Mouse (Mus musculus): ENCODE results near the gene Golm1.

Golm1 gene

GRCm38 (mm10) chr13:59639368-59640177 is 36.0 kb downstream of the Golm1 start:
- POLR2A ChIA-PET, result interaction anchor here in 3 of 4 experiments (0.8 to 1.3 kb wide), 5 partner anchors 7 to 36 kb away, joined by 3 to 5 read pairs (median 3); partner anchors contain the start of gene Golm1 (in 1 of the 3)
- CTCF ChIA-PET, result interaction anchor here in 1 of 4 experiments (1.0 kb wide), 1 partner anchor 89 kb away, joined by 3 read pairs; no protein-coding TSS in a partner anchor

DNA sequence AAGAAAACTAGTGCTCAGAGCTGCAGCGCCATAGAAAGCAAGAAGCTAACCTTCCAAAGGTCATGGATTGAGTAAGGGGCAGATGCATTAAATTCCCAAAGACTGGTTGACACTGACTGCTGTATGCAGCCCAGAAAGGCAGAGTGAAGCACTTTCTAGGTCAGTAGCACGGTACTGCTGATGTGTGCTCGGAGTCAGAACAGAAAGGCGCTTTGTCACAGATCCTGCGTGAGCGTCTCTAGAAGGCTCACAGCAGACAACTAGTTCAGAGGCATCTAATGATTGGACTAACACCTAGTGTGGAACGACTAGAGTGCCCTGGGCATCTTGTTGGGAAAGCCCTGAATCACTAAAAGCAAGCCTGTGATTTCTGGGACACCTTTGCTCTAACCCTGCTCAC is 37.8 kb downstream of the Golm1 start:
- CTCF ChIA-PET, result no interaction called here
- POLR2A ChIA-PET, result interaction anchor here in 3 of 4 experiments (0.5 to 1.7 kb wide), 4 partner anchors 19 to 455 kb away, joined by 3 to 11 read pairs (median 4); no protein-coding TSS in a partner anchor

DNA sequence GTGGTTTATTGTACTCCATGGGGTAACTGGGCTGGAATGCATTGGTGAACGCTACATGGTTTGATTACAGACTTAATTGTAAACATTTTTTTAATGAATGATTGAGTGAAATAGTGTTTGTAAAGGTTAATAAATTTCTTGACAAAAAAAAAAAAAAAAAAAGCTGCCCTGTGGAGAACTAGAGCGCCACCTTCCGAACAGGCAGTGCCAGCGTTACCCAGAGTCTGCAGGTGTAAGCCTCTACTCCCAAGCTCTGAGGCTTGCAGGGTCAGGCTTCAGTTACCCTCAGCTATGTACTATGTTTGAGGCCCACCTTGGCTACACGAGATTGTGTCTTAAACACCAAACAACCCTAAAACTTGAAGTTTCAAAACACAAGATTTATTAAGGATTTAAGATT is 41.0 kb downstream of the Golm1 start:
- ChIA-PET CTCF (interaction anchor here (0.5 to 1.5 kb wide), 14 partner anchors 20 to 1465 kb away, joined by 3 to 7 read pairs (median 4); partner anchors contain the start of gene Isca1 (in 1 of the 4)), POLR2A (interaction anchor here in 3 of 4 experiments (0.6 to 3.7 kb wide), 13 partner anchors 9 to 115 kb away, joined by 3 to 12 read pairs (median 4); no protein-coding TSS in a partner anchor)

DNA sequence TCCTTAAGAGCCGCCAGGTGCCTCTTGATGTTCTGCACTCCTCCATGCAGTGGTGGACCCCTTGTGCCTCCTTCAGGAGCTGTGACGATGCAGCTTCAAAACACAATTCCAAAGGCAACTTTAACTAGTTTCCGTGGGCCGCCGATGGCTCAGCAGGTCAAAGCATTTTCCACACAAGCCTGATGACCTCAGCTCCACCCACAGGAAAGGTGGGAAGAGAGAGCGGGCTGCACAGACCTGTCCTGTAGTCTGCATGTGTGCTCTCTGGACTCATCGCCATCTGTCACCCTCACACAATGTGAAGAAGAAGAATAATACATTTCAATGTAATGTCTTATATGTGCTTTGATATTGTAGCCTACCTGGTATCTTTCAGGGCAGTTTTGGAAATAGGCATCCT is 48.9 kb downstream of the Golm1 start:
- ChIA-PET CTCF (interaction anchor here in 1 of 4 experiments (0.6 kb wide), 1 partner anchor 271 kb away, joined by 3 read pairs; no protein-coding TSS in a partner anchor), POLR2A (interaction anchor here in 2 of 4 experiments (1.1 to 1.9 kb wide), 4 partner anchors 10 to 143 kb away, joined by 3 to 9 read pairs (median 6); no protein-coding TSS in a partner anchor)

DNA sequence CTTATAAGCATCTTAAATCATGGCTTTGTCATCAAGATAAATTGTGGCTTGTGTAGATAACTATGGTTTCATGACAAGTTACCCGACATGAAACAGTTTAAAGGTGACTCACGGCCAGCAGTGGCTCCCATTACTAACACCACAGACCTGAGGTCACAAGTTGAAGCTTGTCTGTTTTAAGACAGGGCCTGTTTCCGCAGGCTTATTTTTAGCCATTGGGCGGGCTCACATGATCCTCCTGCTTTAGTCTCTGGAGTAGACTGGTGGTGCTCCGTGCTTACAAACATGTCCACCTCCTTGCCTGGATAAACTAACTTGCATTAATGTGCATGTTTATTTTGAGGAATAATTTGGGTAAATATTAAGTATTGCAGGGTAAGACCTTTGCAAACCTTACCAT is 50.7 kb downstream of the Golm1 start:
- ChIA-PET CTCF (no interaction called here), POLR2A (interaction anchor here in 1 of 4 experiments (0.6 to 0.9 kb wide), 2 partner anchors 110 to 200 kb away, joined by 3 to 5 read pairs; no protein-coding TSS in a partner anchor)

- ChIA-PET CTCF (no interaction called here), POLR2A (interaction anchor here in 1 of 4 experiments (0.6 to 0.9 kb wide), 2 partner anchors 111 to 201 kb away, joined by 3 to 5 read pairs; no protein-coding TSS in a partner anchor)
Measured at GRCm38 (mm10) chr13:59624389-59624788, 51.2 kb downstream of the Golm1 start.

GRCm38 (mm10) chr13:59621643-59622489 is 53.7 kb downstream of the Golm1 start:
- ChIA-PET CTCF (no interaction called here), POLR2A (interaction anchor here in 3 of 4 experiments (0.6 to 2.5 kb wide), 3 partner anchors 10 to 113 kb away, joined by 3 to 8 read pairs (median 3); no protein-coding TSS in a partner anchor)

DNA sequence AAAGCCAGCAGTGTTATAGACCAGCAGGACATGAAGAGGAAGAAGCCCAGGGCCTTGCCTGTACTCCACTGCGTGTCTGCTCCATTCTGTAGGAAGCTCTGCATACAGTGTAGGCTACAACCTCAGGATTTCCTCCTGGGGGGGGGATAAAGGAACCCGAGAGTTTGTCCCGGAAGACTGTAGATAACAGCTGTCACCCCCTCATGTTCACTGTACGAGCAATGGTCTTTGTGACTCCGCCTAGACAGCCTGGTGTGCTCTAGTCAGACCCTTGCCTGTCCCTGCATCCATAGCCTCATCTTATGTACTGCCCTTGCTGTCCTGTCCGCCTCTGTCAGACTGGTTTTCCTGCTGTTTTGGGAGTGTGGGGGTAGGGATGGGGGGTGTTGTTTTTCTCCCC is 57.1 kb downstream of the Golm1 start:
- CTCF ChIA-PET, result no interaction called here
- POLR2A ChIA-PET, result interaction anchor here in 1 of 4 experiments (1.7 kb wide), 1 partner anchor 14 kb away, joined by 5 read pairs; no protein-coding TSS in a partner anchor

DNA sequence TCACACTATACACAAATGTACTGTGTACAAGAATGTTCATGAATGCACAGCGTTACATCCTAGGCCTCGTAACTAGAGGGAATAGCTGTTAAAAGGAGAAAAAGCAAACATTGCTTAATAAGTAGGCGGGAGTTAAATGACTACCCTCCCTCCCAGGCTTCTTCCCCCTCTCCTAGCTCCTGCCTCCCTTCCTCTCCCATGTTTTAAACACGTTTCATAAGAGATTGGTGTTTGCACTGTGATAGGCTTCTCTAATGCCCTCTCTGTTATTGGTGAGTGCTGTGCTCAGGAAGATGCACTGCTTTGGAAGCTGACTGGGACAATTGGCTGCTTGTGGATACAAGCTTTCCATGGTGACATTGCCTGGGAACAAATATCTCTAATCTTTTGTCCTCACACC is 60.1 kb downstream of the Golm1 start:
- CTCF ChIA-PET, result no interaction called here
- POLR2A ChIA-PET, result interaction anchor here in 2 of 4 experiments (0.7 to 2.4 kb wide), 4 partner anchors 19 to 154 kb away, joined by 3 to 6 read pairs (median 4); partner anchors contain the start of gene Isca1 (in 1 of the 2)

DNA sequence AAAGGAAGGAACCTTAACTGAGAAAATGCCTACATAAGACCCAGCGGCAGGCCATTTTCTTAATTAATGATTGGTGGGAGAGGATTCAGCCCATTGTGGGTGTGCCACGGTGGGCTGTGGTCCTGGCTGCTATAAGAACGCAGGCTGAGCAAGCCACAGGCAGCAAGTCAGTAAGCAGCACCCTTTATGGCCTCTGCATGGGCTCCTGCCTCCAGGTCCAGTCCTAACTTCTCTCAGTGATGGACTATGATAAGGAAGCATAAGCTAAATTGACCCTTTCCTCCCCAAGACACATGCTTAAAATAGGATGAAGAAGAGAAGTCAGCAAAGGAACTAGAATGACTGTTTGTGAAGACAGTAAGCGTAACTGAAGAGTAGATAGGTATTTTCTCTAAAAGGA is 60.5 kb downstream of the Golm1 start:
- POLR2A ChIA-PET, result interaction anchor here in 2 of 4 experiments (0.7 to 2.4 kb wide), 2 partner anchors 19 to 154 kb away, joined by 3 to 6 read pairs; partner anchors contain the start of gene Isca1 (in 1 of the 2)
- CTCF ChIA-PET, result interaction anchor here in 1 of 4 experiments (0.5 kb wide), 1 partner anchor 20 kb away, joined by 4 read pairs; no protein-coding TSS in a partner anchor

- ChIA-PET CTCF (no interaction called here), POLR2A (interaction anchor here in 2 of 4 experiments (1.0 to 4.1 kb wide), 3 partner anchors 12 to 42 kb away, joined by 3 to 16 read pairs (median 6); no protein-coding TSS in a partner anchor)
Measured at GRCm38 (mm10) chr13:59613868-59614267, 61.7 kb downstream of the Golm1 start.

GRCm38 (mm10) chr13:59610437-59610836 is 65.2 kb downstream of the Golm1 start:
- POLR2A ChIA-PET, result interaction anchor here in 3 of 4 experiments (0.5 to 3.4 kb wide), 6 partner anchors 8 to 159 kb away, joined by 3 to 13 read pairs (median 5); partner anchors contain the start of gene Isca1 (in 2 of the 3)

GRCm38 (mm10) chr13:59609885-59610284 is 65.7 kb downstream of the Golm1 start:
- CTCF ChIA-PET, result no interaction called here
- POLR2A ChIA-PET, result interaction anchor here in 3 of 4 experiments (0.5 to 3.4 kb wide), 5 partner anchors 8 to 160 kb away, joined by 3 to 13 read pairs (median 6); partner anchors contain the start of gene Isca1 (in 2 of the 3)

More at GRCm38 (mm10) chr13:59610437-59610836, 65.2 kb downstream of the Golm1 start:
- CTCF ChIA-PET, result no interaction called here

- POLR2A ChIA-PET, result interaction anchor here in 3 of 4 experiments (0.9 to 2.0 kb wide), 10 partner anchors 9 to 164 kb away, joined by 3 to 13 read pairs (median 4); partner anchors contain the start of gene Isca1 (in 1 of the 3)
- CTCF ChIA-PET, result no interaction called here
Measured at GRCm38 (mm10) chr13:59605221-59605922, 70.2 kb downstream of the Golm1 start.

- CTCF ChIA-PET, result no interaction called here
- POLR2A ChIA-PET, result interaction anchor here in 1 of 4 experiments (1.2 kb wide), 1 partner anchor 11 kb away, joined by 3 read pairs; no protein-coding TSS in a partner anchor
Measured at GRCm38 (mm10) chr13:59604511-59604910, 71.1 kb downstream of the Golm1 start.

- ChIA-PET CTCF (no interaction called here), POLR2A (interaction anchor here in 1 of 4 experiments (3.6 kb wide), 1 partner anchor 8 kb away, joined by 13 read pairs; no protein-coding TSS in a partner anchor)
Measured at GRCm38 (mm10) chr13:59603096-59603495, 72.5 kb downstream of the Golm1 start.

GRCm38 (mm10) chr13:59592630-59593029 is 83.0 kb downstream of the Golm1 start:
- ChIA-PET CTCF (no interaction called here), POLR2A (interaction anchor here in 1 of 4 experiments (1.0 to 1.8 kb wide), 3 partner anchors 12 to 58 kb away, joined by 3 to 4 read pairs (median 3); no protein-coding TSS in a partner anchor)

All from embryonic stem cell, embryonic (primary cell).